Mouse (Mus musculus) megakaryocyte progenitor cell, adult 5-6 weeks (primary cell): ENCODE data around the gene Sp8. TPM values are rescaled to one million over a fixed set of nuclear protein-coding genes. Genes with fewer than 3 reads are reported as not detected.

Experiments used
- ATAC-seq: replicated peaks from 2 replicates; pipeline ENCODE4 v1.8.0; 2016; ENCODE audit warnings: mild to moderate bottlenecking, moderate TSS enrichment, inconsistent platforms; ENCODE audit not compliant: poor library complexity
- total RNA-seq, 2 experiments: library from RNA; stranded (forward) in 1 of 2; stranded (reverse) in 1 of 2; fragments of 157-497, 149-512 nt in 1 of 2; fragments of 200-1000 nt in 1 of 2; gene quantifications; 2 replicates each; pipeline versions ENCODE4 v1.2.3 to v1.2.4; 2015 to 2017

Gene Sp8
- total RNA-seq (2015) (not detected in 2 replicates), total RNA-seq (2017) (not detected in 2 replicates)

DNA sequence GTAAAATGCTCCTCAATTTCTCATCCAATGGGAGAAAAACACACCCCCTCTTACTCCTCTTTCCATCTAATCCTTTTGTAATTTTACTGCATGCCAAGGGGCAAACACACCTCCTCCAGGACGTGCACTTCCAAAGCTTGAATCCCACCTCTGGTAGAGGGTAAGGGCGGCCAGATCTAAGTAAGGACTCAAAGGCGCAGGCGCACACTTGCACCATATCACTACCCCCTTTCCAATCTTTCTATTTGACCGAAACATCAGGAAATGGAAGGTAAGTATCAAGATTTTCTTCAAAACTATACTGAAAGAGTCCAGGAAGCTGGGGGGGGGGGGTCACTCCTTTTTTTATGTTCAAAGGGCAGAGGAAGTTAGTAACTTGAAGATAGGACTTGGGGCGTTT is at the start of gene Sp8:
TSS of gene Sp8 (plus strand) at position 109 of the 400 bp plus-strand sequence.
- ATAC-seq = no peak

DNA sequence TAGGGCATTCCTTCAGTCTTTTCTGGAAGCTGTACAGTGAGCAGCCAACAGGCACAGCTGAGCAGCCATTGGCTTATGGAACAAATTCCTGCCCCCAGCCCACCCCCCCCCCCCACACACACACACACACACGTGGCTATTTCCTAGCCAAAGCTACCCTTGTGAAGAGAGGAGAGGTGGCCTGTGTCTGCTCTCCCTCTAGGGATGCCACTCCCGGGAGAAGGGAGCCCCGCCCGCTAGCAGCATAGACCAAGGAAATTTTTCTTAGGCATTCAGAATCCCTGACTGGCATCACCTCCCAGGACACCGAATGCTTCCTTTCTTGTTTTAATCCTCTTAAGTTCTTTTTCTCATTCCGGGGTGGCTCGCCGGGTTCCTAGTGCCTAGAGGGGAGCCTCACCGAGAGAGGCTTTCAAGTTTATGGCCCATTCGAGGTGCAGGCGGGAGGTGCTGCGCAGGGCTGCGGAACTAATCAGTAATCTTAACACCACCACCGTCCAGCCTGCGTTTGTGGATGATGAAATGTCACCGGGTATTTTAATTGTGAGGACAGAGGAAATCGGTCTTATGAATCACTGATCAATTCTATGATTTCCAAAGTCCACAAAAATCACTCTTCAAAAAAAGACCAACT is 34.7 kb upstream of the Sp8 start:
- ATAC-seq = no peak

DNA sequence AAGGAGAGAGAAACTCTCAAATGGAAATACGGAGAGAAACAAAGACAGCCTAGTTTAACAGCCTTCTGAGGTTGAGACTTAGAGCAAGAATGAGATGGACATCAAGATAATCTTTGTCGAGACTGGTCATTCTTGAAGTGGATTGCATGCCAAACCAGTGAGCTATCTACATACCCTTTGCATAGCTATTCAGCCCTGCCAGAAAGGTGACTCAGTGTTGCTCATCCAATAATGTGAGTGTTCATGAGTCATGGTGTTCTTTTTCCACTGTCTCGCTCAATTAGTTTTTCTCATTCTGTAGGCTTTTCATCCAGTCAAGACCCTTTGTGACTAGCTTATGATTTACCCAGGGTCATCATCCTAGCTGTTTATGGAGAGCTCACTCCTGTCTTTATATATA is 31.6 kb upstream of the Sp8 start:
- no peak for ATAC-seq

- no peak for ATAC-seq
Observed at GRCm38 (mm10) chr12:118816156-118816555, 30.0 kb upstream of the Sp8 start.

DNA sequence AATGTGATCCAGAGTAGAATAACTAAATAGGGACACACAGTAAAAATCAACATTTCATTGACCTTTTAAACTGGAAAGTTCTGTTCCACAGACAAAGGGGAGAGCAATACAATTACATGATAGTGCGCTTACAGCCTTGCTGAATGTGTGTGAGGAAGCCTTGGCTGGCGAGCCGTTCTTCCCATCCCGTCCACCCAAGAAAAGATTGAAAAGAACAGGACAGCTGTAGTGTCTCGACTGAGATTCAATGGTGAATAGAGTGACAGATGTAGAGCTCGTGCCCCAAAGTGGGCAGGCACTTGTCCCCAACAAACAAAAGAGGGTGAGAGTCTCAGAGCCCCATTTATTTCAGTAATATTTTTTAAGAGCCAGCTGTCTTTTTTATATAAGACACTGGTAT is 16.2 kb upstream of the Sp8 start:
- ATAC-seq = no peak

DNA sequence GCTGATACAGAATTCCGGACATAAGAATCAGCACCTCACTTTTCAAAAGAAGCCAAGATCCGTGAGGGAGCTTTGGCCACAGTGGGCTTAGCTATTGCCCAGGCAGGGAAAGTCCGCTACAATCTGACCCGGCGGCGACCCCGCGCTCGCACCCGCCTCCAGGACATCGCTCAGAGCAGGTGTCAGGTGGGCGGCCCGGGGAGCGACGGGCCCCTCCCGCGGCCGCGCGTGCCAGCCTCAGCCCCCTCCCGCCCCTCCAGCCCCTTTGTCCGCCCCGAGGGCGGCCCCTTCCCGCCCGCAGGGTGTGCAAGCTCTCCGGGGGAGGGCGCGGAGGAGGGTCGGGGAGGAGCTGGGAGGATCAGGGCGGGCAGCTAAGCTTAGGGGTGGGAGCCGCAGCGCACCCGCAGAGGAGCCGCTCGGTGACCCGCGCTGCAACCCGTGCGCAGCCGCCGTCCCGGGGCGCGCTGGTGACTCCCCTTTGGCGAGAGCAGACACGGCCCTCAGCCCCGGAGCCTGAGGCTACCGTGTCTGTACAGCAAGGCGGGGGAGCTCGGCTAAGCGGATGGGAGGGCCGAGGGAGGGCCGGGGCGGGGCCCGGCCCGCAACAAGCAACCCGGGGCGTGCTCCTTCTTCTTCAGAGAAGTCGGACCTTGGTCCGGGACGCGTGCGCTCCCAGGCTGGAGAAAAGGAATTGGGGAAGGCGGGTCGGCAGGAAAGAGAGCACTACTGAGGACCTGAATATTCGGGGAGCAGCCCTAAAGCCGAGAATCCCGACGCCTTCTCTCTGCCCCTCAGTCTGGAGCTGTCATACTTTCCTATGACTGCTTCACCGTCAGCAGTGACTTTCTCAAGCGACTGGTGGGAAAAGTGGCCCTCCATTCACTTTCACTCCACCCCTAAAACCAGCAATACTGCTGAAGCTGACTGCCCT is 9.5 kb upstream of the Sp8 start:
- ATAC-seq = peak; percentile 80

- no peak for ATAC-seq
Observed at GRCm38 (mm10) chr12:118837361-118837760, 8.8 kb upstream of the Sp8 start.

- ATAC-seq = no peak
Observed at GRCm38 (mm10) chr12:118838260-118838659, 7.9 kb upstream of the Sp8 start.

- no peak for ATAC-seq
Observed at GRCm38 (mm10) chr12:118839398-118839797, 6.7 kb upstream of the Sp8 start.

DNA sequence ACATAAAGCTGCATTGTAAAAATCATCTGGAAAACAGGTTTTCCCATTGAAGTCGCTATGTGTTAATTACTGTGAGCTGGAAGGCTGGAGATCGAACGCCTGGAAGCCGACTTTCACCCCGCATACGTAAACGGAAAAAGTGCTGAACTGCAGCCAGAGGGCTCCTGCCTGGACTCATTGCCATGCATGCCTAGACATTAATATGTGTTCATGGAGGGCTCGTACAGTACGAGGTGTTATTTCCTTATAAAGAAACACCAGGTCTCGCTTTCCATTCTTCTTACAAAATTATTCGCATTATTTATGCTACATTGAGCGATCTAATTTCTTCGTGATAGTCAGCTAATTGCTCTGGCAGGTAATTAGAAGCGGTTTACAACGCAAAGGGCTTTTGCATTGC is 5.8 kb upstream of the Sp8 start:
- no peak for ATAC-seq

DNA sequence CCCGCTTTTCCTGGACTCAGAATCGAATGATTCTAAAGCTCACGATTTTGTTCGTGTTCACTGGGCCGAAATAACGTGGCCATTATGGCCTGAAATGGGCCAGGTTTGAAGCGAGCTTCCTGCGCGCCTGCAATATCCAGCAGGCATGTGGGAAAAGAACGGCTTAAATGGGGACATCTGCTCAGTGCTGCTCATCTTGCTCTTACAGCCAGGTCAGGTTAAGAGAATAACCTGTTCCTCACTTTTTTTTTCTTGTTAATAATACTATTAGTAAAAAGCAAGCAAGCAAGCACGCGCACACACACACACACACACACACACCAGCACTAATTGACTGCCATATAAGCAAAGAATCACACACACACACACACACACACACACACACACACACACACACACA is 5.3 kb upstream of the Sp8 start:
- no peak for ATAC-seq

- ATAC-seq = no peak
Observed at GRCm38 (mm10) chr12:118841381-118841922, 4.7 kb upstream of the Sp8 start.

- ATAC-seq = no peak
Observed at GRCm38 (mm10) chr12:118841971-118842550, 4.1 kb upstream of the Sp8 start.

DNA sequence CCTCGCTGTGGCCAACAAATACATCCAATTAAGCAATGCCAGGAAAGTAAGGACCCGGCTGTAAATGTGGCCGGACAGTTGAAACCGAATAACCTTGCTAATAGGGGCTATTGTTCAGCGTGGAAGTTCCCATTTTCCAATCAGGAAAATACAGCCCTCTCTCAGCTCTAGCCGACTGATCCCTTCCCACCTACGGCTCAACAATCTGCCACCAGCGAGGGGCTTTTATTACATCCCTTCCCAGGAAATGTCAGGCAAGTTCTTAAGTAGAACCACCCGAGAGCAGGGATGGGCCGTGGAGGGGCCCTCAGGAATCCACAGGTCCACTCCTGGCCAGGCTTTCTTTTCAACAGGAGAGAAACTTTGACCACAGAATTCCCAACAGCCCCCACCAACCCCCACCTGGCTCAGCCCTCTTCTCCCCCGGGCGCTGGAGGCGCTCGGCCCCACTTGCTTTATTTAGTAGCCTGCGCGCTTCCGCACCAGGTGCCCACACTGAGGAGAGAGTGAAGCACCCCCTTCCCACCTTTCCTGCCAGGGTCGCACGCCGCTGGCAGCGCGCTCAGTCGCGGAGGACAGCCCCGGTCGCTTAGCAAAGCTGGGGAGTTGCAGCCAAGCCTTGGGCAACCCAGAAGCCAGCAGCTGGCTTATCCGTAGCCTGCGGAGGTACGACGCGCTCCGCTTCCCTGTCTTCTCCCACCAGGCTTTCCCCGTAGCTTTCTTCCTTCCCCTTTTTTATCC is 3.3 kb upstream of the Sp8 start:
- ATAC-seq = peak; percentile 40

GRCm38 (mm10) chr12:118844111-118844510 is 2.0 kb upstream of the Sp8 start:
- ATAC-seq = no peak

DNA sequence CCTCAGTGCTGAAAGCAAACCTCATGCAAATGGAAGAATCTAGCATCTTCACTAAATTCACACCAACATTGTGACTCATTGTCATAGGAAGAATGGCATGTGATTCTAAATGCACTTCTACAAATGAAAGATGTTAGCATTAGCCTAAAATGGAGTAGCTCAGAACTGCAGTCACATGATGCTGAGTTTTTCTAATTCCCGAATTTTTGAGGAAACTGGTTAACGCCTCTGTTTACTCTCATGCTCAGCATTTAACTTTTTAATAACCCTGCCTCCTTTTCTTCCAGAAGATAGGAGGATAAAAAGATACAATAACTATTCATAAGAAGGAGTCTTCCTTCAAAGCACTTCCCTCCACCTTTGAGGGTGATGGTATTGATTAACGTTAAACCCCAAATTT is 1.3 kb upstream of the Sp8 start:
- no peak for ATAC-seq

DNA sequence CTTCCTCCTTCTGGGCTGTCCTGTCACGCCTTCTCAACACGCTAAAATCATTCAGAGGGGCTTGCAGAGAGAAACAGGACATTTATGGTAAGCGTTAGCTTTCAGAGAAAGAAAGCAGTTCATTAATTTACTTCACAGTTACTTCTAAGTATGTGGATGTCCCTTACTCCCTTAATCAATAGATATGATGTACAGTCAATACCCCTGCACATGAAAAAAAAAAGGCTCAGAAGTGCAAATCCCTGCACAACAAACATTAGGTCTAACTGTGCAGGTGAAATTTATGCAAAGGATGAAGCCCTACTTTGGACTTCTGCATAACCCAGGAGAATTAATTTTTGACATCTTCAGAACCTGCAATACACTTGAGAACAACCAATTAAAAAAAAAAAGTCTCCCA is 778 bp upstream of the Sp8 start:
- no peak for ATAC-seq

- peak; percentile 71 for ATAC-seq
Observed at GRCm38 (mm10) chr12:118846649-118847321, 656 bp downstream of the Sp8 start.

- no peak for ATAC-seq
Observed at GRCm38 (mm10) chr12:118847381-118847780, 1.3 kb downstream of the Sp8 start.

DNA sequence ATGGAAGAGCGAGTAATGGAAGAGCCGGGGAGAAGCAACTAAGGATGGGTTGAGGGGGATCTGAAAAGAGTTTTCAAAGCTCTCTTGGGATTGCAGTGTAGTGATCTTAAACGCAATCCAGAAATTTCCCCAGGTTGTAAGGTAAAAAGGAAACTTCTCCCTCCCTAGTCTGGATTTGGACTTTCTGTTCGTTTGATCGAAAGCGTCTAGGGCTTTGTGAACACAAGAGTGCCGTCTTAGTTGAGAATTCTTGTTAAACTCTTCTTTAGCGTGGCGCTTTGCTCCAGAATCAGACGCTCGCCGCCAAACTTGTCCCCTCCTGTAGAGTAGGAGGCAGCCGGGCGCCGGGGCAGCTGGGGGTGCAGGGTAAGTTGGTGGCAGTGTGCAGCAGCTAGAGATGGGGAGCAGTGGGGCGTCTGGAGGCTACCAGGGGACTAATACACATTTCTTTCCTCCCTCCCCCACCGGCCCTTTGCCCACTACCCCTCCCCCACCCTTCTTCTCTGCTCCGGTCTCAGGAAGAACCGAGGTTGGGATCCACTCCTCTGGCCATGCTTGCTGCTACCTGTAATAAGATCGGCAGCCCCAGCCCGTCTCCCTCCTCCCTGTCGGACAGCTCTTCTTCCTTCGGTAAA is 1.8 kb downstream of the Sp8 start:
- ATAC-seq = no peak
